Comparison of ENCODE assay signal across 15 mouse cellular contexts in the genomic region with DNA sequence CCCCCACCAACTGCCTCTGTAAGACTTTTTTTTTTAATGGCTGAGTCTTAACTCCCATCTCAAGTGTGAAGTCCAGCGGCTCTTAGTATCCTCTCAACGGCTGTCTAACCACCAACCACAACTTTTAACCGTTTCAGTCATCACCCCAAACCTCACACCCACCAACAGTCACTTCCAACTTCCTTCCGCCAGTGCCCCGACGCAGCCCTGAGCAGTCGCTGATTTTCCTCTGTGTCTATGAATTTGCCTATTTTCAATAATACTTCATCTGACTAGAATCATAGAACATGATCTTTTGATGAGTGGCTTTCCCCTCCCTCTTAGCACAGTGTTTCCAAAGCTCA. TPM values are rescaled to one million over a fixed set of nuclear protein-coding genes. Genes with fewer than 3 reads are reported as not detected.
DNase-seq lines count a peak whose midpoint lies in the region; ATAC-seq and TF ChIP-seq lines count a peak whose summit lies in the region.
"Had no signal": no experiment of that assay in that cellular context is flagged by ENCODE, and none has a peak within 500 bp of the region (broad histone marks: within the 10 kb centered on the region; RNA-seq: fewer than 3 reads in every experiment).

No protein-coding gene starts in this region.

- TF ChIP-seq CTCF in liver, embryonic 14.5 days (IDR thresholded peaks at IDR 0.05; ENCODE audit: low read depth) = no peak
- TF ChIP-seq CTCF in midbrain, postnatal 0 days (IDR thresholded peaks at IDR 0.05) = no peak

- H3K9ac ChIP-seq in liver, embryonic 14.5 days (replicated peaks) = no peak overlapping the region
- no peak overlapping the region for H3K9ac ChIP-seq in midbrain, postnatal 0 days (replicated peaks; ENCODE audit: low read length, poor library complexity, severe bottlenecking)
- no peak overlapping the region for H3K9ac ChIP-seq in hindbrain, embryonic 13.5 days
- H3K9ac ChIP-seq: hindbrain, embryonic 14.5 days; lung, embryonic 14.5 days; midbrain, embryonic 12.5 days; neural tube, embryonic 13.5 days; stomach, embryonic 15.5 days had no signal

- H3K27ac ChIP-seq in liver, embryonic 14.5 days = no peak overlapping the region
- no peak overlapping the region for H3K27ac ChIP-seq in midbrain, postnatal 0 days (ENCODE audit: low read depth, low read length)
- H3K27ac ChIP-seq in hindbrain, embryonic 13.5 days = no peak overlapping the region
- H3K27ac ChIP-seq: hindbrain, embryonic 14.5 days; left cerebral cortex, adult 2 months; midbrain, embryonic 12.5 days; neural tube, embryonic 13.5 days; stomach, embryonic 15.5 days had no signal

- 0 out of 2 replicates have a peak overlapping the region, but pooled peaks have one; percentile 2 for H3K4me2 ChIP-seq in liver, embryonic 14.5 days (ENCODE audit: low read depth)
- H3K4me2 ChIP-seq in midbrain, postnatal 0 days (ENCODE audit: low read depth, low read length, poor library complexity, severe bottlenecking) = no peak overlapping the region
- H3K4me2 ChIP-seq in hindbrain, embryonic 13.5 days = no peak overlapping the region
- H3K4me2 ChIP-seq: hindbrain, embryonic 14.5 days; lung, embryonic 14.5 days; midbrain, embryonic 12.5 days; neural tube, embryonic 13.5 days; stomach, embryonic 15.5 days had no signal

- H3K4me1 ChIP-seq in liver, embryonic 14.5 days (replicated peaks; ENCODE audit: control insufficient read depth in 2 of 2, insufficient read depth in 2 of 2, low read length in 1 of 2) = peaks cover 0 to 18% of the 10 kb centered on the region in 2 experiments; a peak in 3 of 4 replicates
- H3K4me1 ChIP-seq in midbrain, postnatal 0 days (ENCODE audit: insufficient read depth, low read length) = peaks cover 4% of the 10 kb centered on the region
- peaks cover 36% of the 10 kb centered on the region for H3K4me1 ChIP-seq in hindbrain, embryonic 13.5 days (replicated peaks)

- ATAC-seq in activated CD4-positive, CD25-positive, alpha-beta regulatory T cell, adult 4 months = peak; percentile 49
- ATAC-seq in liver, embryonic 14.5 days (ENCODE audit: insufficient read depth) = no peak
- no peak for ATAC-seq in midbrain, postnatal 0 days (ENCODE audit: low FRiP score)
- ATAC-seq in hindbrain, embryonic 13.5 days (ENCODE audit: low FRiP score) = no peak

- peak; percentile 34; the same call in 1 of the 2 replicates for TF ChIP-seq EP300 in liver, embryonic 14.5 days (IDR thresholded peaks at IDR 0.05; ENCODE audit: low read depth)

- no peaks in the 10 kb centered on the region for H3K36me3 ChIP-seq in liver, embryonic 14.5 days (replicated peaks; ENCODE audit: control insufficient read depth, insufficient read depth, low read depth)
- H3K36me3 ChIP-seq in splenic B cell, adult 2 months (ENCODE audit: control insufficient read depth, insufficient read depth, low read length, poor library complexity, severe bottlenecking) = no peaks in the 10 kb centered on the region; the same call in 1 of the 2 replicates
- no peaks in the 10 kb centered on the region for H3K36me3 ChIP-seq in midbrain, postnatal 0 days (ENCODE audit: insufficient read depth, low read length)
- H3K36me3 ChIP-seq in hindbrain, embryonic 13.5 days = no peaks in the 10 kb centered on the region
- H3K36me3 ChIP-seq: midbrain, embryonic 12.5 days; neural tube, embryonic 13.5 days; stomach, embryonic 15.5 days had no signal

- H3K9me3 ChIP-seq in liver, embryonic 14.5 days (ENCODE audit: control insufficient read depth, low read length) = no peaks in the 10 kb centered on the region
- no peaks in the 10 kb centered on the region for H3K9me3 ChIP-seq in midbrain, postnatal 0 days (ENCODE audit: low read length)
- H3K9me3 ChIP-seq in hindbrain, embryonic 13.5 days = no peaks in the 10 kb centered on the region
- H3K9me3 ChIP-seq: midbrain, embryonic 12.5 days; neural tube, embryonic 13.5 days; stomach, embryonic 15.5 days had no signal

- DNase-seq in CD4-positive, CD25-positive, alpha-beta regulatory T cell, adult 2 months (ENCODE audit: low read depth, low spot score) = peak; percentile 66
- DNase-seq in liver, embryonic 14.5 days (ENCODE audit: low read depth in 3 of 3, low spot score in 3 of 3) = no peak
- DNase-seq in splenic B cell, adult 2 months (ENCODE audit: low read depth, low spot score) = peak; percentile 68
- no peak for DNase-seq in midbrain, postnatal 0 days (ENCODE audit: low spot score)
- no peak for DNase-seq in cerebellum, postnatal 36 days
- DNase-seq: cerebellum, postnatal 25 days; kidney, postnatal 25 days had no signal

- no peaks in the 10 kb centered on the region; the same call in 1 of the 2 replicates for H3K27me3 ChIP-seq in liver, embryonic 14.5 days (ENCODE audit: control insufficient read depth, insufficient read depth, low read length)
- no peaks in the 10 kb centered on the region for H3K27me3 ChIP-seq in splenic B cell, adult 2 months (ENCODE audit: control insufficient read depth, insufficient read depth, low read length, poor library complexity, severe bottlenecking)
- H3K27me3 ChIP-seq in midbrain, postnatal 0 days (ENCODE audit: insufficient read depth, low read length) = peaks cover 9% of the 10 kb centered on the region; the same call in 1 of the 2 replicates
- H3K27me3 ChIP-seq in hindbrain, embryonic 13.5 days = peaks cover 21% of the 10 kb centered on the region
- H3K27me3 ChIP-seq: stomach, embryonic 15.5 days had no signal

- no peak overlapping the region for H3K4me3 ChIP-seq in liver, embryonic 14.5 days (ENCODE audit: insufficient read depth in 1 of 2, low read depth in 2 of 2, low read length in 2 of 2)
- no peak overlapping the region for H3K4me3 ChIP-seq in midbrain, postnatal 0 days (ENCODE audit: low read depth, low read length)
- no peak overlapping the region for H3K4me3 ChIP-seq in hindbrain, embryonic 13.5 days
- H3K4me3 ChIP-seq: left cerebral cortex, adult 2 months; midbrain, embryonic 12.5 days; neural tube, embryonic 13.5 days; stomach, embryonic 15.5 days had no signal

- WGBS in liver, embryonic 14.5 days (ENCODE audit: insufficient replicate concordance) = 17% methylated on average over 7 of the region's 7 CpGs
- WGBS in midbrain, postnatal 0 days = 88% methylated on average over 7 of the region's 7 CpGs
- WGBS in hindbrain, embryonic 13.5 days = 88% methylated on average over 7 of the region's 7 CpGs

RNA-seq across cellular contexts. Expression of a gene that starts 3.6 kb away (rescaled TPM):
- 100 to 1,000 TPM in 1 of 2 experiments, 10 to 100 TPM in 1; 90.6 to 114 TPM for polyA plus RNA-seq in activated CD4-positive, CD25-positive, alpha-beta regulatory T cell, adult 4 months (2017; shearing (Covaris generic))
- polyA plus RNA-seq in liver, embryonic 14.5 days (2012; rRNA removed) = 36.7 and 52.9 TPM in 2 replicates
- 43.5 and 49.5 TPM in 2 replicates for polyA plus RNA-seq in liver, embryonic 14.5 days (2014; fragmentation: Nextera tagmentation; extraction: Ambion mirVana)
- total RNA-seq in midbrain, postnatal 0 days (2014; rRNA removed) = 13.7 and 15.6 TPM in 2 replicates
- polyA plus RNA-seq in midbrain, postnatal 0 days (2015; fragmentation: Nextera tagmentation; extraction: Ambion mirVana) = 8.0 and 9.1 TPM in 2 replicates
- polyA plus RNA-seq in hindbrain, embryonic 13.5 days (2015; fragmentation: Nextera tagmentation; extraction: Ambion mirVana) = 18.3 and 19.1 TPM in 2 replicates

RNA-seq across cellular contexts. Expression of a gene that starts 47.1 kb away (rescaled TPM):
- polyA plus RNA-seq in activated CD4-positive, CD25-positive, alpha-beta regulatory T cell, adult 4 months (2017; shearing (Covaris generic)) = 10 to 100 TPM; 77.1 to 88.5 TPM
- polyA plus RNA-seq in liver, embryonic 14.5 days (2012; rRNA removed) = 8.7 and 10.8 TPM in 2 replicates
- 20.1 and 24.2 TPM in 2 replicates for polyA plus RNA-seq in liver, embryonic 14.5 days (2014; fragmentation: Nextera tagmentation; extraction: Ambion mirVana)
- 19.3 and 20.0 TPM in 2 replicates for total RNA-seq in midbrain, postnatal 0 days (2014; rRNA removed)
- 19.2 and 21.5 TPM in 2 replicates for polyA plus RNA-seq in midbrain, postnatal 0 days (2015; fragmentation: Nextera tagmentation; extraction: Ambion mirVana)
- polyA plus RNA-seq in hindbrain, embryonic 13.5 days (2015; fragmentation: Nextera tagmentation; extraction: Ambion mirVana) = 20.5 and 21.8 TPM in 2 replicates

Comparison
In these comparisons a context has a peak if more than half of its experiments do, and no peak if none do; other contexts are left out.
1. DNase-seq: peak in CD4-positive, CD25-positive, alpha-beta regulatory T cell, adult 2 months (single experiment) and splenic B cell, adult 2 months (single experiment); none in liver, embryonic 14.5 days (0 of 3), midbrain, postnatal 0 days (single experiment) and cerebellum, postnatal 36 days (0 of 2).